Mouse (Mus musculus) spleen, postnatal 4 days (tissue): ENCODE results near the gene Tmem33.

Experiments used
- DNase-seq, 2 experiments: peaks; one replicate each; pipeline ENCODE4 v3.0.0; 2022; ENCODE audit warnings: low spot score in 2 of 2

The Tmem33 gene

GRCm38 (mm10) chr5:67260531-67261371, at the start of gene Tmem33:
Gene Tmem33 (plus strand): TSS chr5:67260565.
- peak; percentile 91 to 94 for DNase-seq

- DNase-seq = no peak
Observed at GRCm38 (mm10) chr5:67213168-67213567, 47.2 kb upstream of the Tmem33 start.

DNA sequence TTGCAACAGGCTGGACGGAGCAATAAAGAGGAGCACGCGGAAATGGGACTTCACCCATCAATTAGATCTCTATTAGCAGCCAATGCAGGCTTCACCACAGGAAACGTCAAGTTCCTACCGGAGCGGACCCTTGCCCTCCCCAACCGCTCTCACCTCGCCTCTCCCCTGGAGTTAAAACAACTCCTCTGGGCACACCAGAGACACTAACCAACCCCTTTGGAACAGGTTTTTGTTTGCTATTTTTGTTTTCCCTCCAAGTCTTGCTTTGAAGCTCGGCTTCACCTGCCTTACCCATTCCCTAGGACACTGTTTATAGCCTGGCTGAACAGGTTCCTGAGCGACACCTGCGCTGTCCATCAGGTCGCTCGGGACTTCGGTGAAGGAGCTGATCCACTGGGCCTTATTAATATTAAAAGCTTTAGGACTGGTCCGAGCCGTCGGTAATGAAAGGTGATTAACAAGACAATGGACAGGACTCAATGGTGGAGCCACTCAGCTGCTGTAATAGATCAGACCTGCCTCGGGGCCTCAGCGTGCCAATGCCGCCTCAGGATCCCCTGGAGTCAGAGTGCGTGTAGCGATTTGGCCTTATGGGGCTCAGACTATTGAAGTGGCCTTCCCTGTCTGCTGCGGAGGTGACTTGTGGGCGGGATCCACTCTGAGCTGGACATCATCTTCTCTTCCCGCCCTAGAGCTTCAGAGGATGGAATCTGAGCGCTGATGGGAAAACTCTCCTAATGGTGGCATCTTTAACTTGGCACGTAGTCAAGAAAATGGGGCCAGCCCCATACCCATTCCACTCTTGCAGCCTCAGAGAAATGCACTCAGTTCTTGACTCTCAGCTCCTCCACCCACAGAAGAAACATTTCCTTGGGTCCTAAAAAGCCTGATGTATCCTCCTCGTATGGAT, 45.0 kb upstream of the Tmem33 start:
- DNase-seq = no peak

DNA sequence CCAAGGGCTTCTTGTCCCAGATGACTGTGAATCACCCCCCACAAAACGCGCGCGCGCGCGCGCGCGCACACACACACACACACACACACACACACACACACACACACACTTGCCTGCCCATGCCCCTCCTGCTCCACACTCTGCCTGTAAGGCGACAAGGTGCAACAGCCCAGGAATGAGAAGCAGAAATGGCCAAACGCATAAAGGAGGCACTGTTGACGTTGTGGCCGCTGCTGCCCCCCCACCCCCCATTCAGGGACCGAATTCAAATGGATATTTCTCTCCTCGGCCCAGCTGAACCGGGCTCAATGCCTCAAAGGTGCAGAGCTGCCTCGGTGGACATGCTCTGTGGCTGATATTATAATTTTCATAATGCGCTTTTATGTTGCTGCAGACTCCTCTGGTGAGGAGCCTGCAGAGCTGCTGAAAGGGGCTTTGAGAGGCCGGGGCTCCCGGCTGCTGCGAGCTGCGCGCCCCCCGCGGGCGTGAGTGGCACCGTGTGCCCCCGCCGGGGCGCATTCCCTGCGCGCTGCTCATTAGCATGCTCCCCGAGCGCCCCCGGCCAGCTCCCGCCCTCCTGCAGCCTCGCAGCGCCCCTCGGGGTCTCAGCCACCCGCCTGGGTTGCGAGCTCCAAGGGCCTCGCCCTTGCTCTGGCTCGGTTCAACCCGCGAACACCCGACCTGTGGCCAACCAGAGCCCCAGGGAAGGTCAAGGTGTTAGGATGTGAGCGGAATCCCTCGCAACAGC, 44.2 kb upstream of the Tmem33 start:
- DNase-seq = no peak

GRCm38 (mm10) chr5:67216779-67217095, 43.6 kb upstream of the Tmem33 start:
- DNase-seq = no peak

- DNase-seq = no peak
Observed at GRCm38 (mm10) chr5:67221901-67222300, 38.5 kb upstream of the Tmem33 start.

DNA sequence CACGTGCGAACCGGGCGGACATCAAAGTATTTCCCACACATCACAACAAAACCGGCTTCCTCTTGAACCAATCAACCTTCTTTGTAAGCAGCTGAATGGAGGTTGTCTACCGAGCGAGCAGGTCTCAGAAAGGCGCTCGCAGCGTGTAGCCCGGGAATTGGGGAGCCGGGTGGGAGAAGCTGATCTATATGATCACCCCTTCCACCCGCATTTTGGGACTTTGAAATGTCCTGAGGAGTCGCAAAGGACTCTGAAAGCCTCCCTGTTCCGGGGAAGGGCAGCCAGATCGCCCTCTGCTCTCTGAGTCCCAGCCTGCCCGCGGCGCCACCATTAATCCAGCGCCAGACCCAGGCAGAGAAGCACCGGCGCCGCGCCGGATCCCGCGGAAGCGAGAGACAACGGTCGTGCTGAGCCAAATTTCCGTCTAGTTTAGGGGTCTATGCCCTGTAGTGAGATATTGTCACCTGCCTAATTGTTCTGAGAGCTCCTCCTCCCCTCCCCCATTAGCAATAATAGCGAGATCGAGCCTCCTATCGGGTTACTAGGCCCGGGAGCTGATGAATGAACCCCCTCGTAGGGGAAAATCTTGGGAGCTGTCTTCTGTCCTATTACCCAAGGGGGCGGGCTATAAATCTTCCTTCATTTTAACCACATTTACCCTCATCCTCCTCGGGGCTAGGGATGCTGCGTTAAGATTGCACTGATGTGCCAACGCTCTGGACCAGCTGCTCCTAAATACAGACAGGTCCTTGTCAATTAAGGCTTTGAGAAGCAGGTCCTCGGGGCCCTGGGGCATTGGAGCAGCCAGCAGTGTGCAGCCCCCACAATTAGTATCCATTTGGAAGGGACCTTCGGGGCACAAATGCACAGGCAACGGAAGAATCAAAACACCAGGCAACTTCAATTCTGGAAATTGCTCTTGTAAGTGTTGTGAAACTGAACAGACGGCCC, 37.6 kb upstream of the Tmem33 start:
- no peak for DNase-seq

GRCm38 (mm10) chr5:67223391-67224121, 36.8 kb upstream of the Tmem33 start:
- DNase-seq = no peak

GRCm38 (mm10) chr5:67224122-67224502, 36.3 kb upstream of the Tmem33 start:
- DNase-seq = no peak

GRCm38 (mm10) chr5:67225758-67226157, 34.6 kb upstream of the Tmem33 start:
- no peak for DNase-seq

GRCm38 (mm10) chr5:67227261-67227660, 33.1 kb upstream of the Tmem33 start:
- DNase-seq = no peak

DNA sequence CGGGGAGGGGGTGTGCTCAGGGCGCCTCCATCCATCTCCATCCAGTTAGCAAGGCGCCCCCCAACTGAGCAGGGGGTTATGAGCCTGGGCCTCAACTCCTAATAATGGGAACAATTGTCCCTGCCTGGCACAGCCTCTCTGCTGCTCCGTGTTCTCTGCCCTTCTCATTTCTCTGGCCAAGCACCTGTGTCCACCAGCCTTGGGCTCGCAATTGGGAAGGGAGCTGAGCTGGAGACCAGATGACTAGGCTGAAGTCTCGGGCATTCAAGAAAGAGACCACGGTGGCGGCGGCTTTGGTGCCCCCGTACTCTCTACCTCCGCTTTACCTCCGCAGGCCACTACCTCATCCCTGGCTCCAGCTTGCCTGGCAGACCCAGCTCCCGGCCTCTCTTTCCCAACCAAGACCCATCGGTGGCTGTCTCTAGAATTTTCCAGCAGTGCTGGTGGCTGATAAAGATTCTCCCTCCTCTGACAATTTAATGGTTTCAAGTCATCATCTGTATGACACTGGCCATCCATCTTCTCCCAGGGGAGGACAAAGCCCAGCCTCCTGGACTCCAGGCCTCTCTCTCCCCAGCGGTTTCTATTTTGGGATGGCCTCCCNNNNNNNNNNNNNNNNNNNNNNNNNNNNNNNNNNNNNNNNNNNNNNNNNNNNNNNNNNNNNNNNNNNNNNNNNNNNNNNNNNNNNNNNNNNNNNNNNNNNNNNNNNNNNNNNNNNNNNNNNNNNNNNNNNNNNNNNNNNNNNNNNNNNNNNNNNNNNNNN, 32.5 kb upstream of the Tmem33 start:
- no peak for DNase-seq

GRCm38 (mm10) chr5:67234682-67235081, 25.7 kb upstream of the Tmem33 start:
- DNase-seq = no peak

DNA sequence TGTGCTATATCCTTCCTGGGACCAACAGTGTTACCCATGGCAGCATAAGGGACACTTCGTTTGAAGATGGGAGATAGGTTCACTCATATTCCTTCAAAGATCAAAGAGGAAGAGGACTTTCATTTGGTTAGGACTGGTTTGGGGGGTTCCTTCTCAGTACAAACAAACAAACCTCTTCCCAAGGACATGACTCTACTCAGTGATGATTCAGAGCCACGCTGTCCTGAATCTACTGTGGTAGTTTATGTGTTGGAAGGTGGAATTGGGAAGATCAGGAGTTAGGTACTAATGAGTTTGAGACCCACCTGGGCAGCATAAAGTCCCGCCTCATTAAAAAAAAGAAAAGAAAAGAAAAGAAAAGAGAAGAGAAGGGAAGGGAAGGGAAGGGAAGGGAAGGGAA, 24.9 kb upstream of the Tmem33 start:
- DNase-seq = no peak

GRCm38 (mm10) chr5:67236601-67237000, 23.8 kb upstream of the Tmem33 start:
- no peak for DNase-seq

GRCm38 (mm10) chr5:67238303-67238702, 22.1 kb upstream of the Tmem33 start:
- no peak for DNase-seq

- no peak for DNase-seq
Observed at GRCm38 (mm10) chr5:67241713-67242112, 18.7 kb upstream of the Tmem33 start.

- DNase-seq = no peak
Observed at GRCm38 (mm10) chr5:67243231-67243630, 17.1 kb upstream of the Tmem33 start.

DNA sequence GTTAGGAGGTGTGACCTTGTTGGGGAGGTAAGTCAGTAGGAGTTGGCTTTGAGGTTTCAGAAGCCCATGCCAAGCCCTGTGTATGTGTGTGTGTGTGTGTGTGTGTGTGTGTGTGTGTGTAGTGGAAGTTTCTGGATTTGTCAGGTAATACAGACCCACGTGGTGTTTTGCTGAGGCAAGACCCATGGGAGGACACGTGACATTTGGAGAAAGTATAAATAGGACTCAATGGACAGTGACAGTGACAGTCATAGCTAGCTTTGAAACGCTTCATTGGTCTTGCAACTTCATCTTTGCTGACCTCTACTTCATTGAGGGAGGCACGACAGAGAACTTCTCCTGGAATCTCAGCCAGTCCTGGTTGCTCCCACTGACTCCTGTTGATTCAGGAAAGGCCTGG, 8.1 kb upstream of the Tmem33 start:
- no peak for DNase-seq

DNA sequence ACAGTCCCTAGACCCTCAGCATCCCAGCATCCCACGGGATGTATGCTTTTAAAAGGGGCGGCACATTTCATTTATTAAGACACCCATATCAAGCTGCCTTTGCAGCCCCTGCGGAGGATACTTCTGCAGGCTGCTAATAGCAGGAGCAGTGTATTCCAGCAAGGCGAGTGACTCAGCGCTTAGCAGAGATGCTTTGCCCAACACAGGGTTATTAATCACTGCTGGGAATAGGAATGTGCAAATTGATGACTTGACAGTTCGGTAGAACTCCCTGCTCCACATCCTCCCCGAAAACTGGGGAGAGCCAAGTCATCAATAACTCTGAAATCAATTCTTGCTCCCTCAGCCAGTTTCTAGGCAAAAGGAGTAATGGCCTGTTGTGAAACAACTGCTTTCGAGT, 4.7 kb upstream of the Tmem33 start:
- no peak for DNase-seq
